Mouse (Mus musculus): ENCODE data around the gene Celsr2. TPM values are rescaled to one million over a fixed set of nuclear protein-coding genes. Genes with fewer than 3 reads are reported as not detected.
A peak's percentile ranks its signal among the peaks of the same experiment; 100 is the strongest.

Gene Celsr2
- polyA plus RNA-seq, 1 experiment = 4.0 TPM

DNA sequence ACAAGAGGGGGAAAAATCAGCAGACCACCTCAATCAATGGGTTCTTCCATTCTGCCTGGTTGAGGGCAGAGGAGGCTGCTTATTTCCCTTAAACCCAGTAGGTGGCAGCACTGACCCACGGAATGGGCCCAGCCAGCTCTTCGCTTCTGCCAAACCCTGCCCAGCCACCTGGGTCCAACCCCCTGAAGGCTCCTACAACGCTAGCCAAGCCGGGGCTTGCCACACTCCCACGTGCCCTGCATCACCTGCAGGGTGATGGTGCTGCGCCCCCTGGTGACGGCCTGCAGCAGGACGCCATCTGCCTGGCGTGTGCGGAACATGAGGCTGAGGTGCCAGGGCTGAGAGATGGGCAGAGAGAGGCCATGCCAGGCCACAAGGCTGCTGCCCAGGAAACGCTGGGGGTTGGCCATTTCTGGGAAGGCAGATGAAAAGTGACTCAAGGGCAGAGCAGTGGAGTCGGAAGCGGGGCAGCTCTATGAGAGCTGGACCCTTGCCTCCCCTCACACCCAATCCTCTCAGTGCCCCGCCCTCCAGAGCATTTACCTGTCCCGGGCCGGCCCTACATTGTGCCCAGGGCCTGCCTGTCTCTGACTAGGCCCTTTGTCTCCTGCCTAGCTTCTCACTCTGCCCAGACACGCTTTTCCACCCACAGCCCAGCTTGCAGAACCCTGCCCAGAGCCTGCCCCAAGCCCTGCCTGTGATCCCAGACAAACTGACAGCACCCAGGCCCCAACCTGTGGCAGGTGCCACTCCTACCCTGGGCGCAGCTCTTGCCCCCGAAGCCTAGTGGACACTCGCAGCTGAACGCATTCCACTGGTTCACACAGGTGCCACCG is 13.4 kb downstream of the Celsr2 start:
- H3K4me3 ChIP-seq (ENCODE audit: insufficient read depth, low read depth, low read length) = no peak overlapping the region
- no peak overlapping the region for H3K27ac ChIP-seq (replicated peaks; ENCODE audit: low read depth, low read length)
- H3K4me1 ChIP-seq (ENCODE audit: control insufficient read depth, insufficient read depth, insufficient read length, low read length) = no peaks in the 10 kb centered on the region

DNA sequence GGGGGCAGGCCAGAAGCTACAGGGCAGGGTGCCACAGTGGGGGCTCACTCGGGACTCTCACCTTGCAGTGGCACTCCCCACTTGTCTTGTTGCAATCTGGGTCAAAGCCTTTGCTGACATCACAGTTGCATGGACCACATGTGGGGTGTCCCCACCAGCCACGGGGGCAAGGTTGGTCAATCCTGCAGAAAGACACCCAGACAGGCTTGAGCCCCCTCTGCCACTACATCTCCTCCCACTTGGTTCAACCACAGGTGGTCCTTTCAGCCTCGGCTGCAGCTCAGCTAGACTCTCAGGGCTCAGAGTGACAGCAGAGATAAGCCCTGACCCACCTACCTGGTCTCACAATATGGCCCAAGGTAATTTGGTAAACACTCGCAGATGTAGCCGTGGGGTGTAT is 14.9 kb downstream of the Celsr2 start:
- no peak overlapping the region for H3K27ac ChIP-seq (replicated peaks; ENCODE audit: low read depth, low read length)
- no peak overlapping the region for H3K4me3 ChIP-seq (ENCODE audit: insufficient read depth, low read depth, low read length)
- H3K4me1 ChIP-seq (ENCODE audit: control insufficient read depth, insufficient read depth, insufficient read length, low read length) = no peaks in the 10 kb centered on the region

DNA sequence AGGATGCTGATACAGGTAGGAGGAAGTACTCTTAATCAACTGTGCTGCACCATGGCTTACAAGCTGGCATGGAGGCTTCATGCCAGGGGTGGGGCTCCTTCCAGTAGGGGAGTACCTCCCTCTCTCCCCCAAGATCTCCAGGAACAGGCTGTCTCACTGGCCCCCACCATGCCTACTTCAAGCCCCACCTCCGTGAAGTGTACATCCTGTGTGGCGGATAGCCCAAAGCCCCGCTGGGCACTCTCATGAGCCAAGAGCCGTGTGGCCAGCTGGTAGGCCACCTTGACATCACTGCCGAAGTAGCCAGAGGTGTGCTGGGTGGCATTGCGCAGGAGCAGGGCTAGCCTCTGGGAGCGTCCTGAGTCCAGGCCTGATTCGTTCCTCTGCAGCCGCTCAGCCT is 17.1 kb downstream of the Celsr2 start:
- no peak overlapping the region for H3K27ac ChIP-seq (replicated peaks; ENCODE audit: low read depth, low read length)

DNA sequence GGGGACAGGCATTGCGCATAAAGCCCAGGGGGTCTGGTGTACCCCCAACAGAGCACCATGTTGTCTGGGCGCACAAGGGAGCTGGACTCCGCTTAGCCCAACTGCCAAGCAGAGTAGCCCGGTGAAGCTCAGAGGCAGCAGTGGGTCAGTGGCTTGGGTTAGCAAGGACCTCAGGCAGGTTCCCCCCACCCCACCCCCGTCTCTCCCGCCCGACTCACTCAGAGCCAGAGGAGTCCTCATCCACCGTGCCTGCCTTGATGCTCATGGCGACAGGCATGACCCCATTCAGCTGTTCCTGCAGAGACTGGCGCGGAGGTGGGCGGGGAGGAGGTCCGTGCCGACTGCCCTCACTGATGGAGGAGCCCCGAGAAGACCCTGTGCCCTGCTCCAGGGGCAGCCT is 22.6 kb downstream of the Celsr2 start:
- no peak overlapping the region for H3K27ac ChIP-seq (replicated peaks; ENCODE audit: low read depth, low read length)
- no peaks in the 10 kb centered on the region for H3K4me1 ChIP-seq (ENCODE audit: control insufficient read depth, insufficient read depth, insufficient read length, low read length)
- no peak overlapping the region for H3K4me3 ChIP-seq (ENCODE audit: insufficient read depth, low read depth, low read length)

More for the DNA sequence above, 17.1 kb downstream of the Celsr2 start:
- no peak overlapping the region for H3K4me3 ChIP-seq (ENCODE audit: insufficient read depth, low read depth, low read length)
- no peaks in the 10 kb centered on the region for H3K4me1 ChIP-seq (ENCODE audit: control insufficient read depth, insufficient read depth, insufficient read length, low read length)

DNA sequence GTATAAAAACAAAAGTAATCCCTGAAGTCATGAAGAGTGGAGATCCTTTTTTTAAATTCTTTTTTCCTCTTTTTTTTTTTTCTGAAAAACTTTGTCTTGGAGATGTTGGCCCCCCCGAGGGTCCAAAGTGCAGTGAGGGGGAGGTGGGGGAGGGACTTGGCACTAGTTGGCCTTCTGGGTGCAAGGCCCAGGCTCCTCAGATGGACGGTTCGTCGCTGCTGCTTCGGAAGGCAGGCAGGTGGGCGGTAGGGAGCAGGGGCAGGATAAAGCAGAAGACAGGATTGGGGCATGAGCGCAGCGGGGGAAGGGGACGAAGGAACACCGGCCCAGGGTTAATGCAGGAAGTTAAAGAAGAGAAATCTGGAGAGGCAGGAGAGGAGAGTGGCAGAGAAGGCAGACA is 23.1 kb downstream of the Celsr2 start:
- Histone ChIP-seq H3K27ac (replicated peaks; ENCODE audit: low read depth, low read length) (no peak overlapping the region), H3K4me3 (ENCODE audit: insufficient read depth, low read depth, low read length) (no peak overlapping the region), H3K4me1 (ENCODE audit: control insufficient read depth, insufficient read depth, insufficient read length, low read length) (no peaks in the 10 kb centered on the region)

DNA sequence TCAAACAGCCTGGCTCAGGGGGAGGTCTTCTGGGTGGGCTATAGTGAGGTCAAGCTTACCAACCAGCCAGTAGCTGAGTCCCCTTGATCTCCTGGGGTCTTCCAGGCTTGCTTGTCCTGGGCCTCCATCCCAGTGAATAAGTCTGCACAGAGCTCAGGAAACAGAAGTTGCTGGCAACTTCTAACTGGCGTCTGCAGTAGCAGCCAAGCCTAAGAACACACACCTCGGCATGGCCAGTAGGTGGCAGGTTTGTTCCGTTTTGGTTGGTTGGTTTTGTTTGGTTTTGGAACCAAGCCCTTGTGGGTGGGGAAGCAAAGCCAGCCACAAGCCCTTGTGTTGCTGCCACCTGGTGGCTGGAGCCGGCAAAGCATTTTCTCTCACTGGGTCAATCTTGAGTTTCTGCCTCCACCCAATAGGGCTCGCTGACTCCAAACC is 26.2 kb downstream of the Celsr2 start:
- Histone ChIP-seq H3K27ac (replicated peaks; ENCODE audit: low read depth, low read length) (no peak overlapping the region), H3K4me3 (ENCODE audit: insufficient read depth, low read depth, low read length) (no peak overlapping the region), H3K4me1 (ENCODE audit: control insufficient read depth, insufficient read depth, insufficient read length, low read length) (no peaks in the 10 kb centered on the region)

DNA sequence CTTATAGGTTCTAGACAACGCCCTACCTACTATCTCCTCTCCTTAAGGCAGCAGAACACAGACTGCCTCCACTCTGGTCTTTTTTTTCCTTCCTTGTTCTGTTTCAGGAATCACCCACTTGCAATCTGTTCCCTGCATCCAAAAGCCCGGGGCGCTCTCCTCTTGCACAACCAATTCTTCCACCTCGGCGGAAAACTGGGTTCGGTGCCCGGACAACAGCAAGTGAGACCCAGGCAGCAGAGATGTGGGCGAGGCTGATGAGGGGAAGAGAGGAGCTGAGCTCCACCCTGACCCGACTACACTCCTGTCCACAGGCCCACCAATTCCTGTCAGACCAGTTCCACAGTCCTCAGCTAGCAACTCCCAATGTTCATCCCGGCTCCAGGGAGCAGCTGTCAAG is 29.2 kb downstream of the Celsr2 start:
- no peak overlapping the region for H3K27ac ChIP-seq (replicated peaks; ENCODE audit: low read depth, low read length)
- 0 out of 2 replicates have a peak, but pooled peaks cover 2% of the 10 kb centered on the region for H3K4me1 ChIP-seq (ENCODE audit: control insufficient read depth, insufficient read depth, insufficient read length, low read length)
- H3K4me3 ChIP-seq (ENCODE audit: insufficient read depth, low read depth, low read length) = no peak overlapping the region

DNA sequence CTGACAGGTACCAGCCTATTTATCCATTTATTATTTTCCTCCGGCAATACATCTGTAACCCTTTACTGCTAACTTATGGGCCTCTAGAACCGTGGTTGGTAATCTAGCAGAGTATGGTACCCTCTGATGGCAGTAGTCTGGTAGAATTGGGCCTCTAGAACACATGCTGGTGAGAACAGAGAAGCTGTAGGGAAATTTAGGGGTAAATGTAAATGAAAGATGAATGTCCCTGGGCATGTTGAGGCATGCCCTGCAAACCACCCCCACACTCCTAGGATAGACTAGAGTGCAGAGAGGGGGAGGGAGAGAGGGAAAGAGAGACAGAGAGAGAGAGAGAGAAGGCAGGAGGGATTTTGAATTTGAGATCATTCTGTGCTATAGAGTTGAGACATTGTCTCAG is 30.9 kb downstream of the Celsr2 start:
- 0 out of 2 replicates have a peak, but pooled peaks cover 2% of the 10 kb centered on the region for H3K4me1 ChIP-seq (ENCODE audit: control insufficient read depth, insufficient read depth, insufficient read length, low read length)
- H3K27ac ChIP-seq (replicated peaks; ENCODE audit: low read depth, low read length) = no peak overlapping the region
- H3K4me3 ChIP-seq (ENCODE audit: insufficient read depth, low read depth, low read length) = no peak overlapping the region

DNA sequence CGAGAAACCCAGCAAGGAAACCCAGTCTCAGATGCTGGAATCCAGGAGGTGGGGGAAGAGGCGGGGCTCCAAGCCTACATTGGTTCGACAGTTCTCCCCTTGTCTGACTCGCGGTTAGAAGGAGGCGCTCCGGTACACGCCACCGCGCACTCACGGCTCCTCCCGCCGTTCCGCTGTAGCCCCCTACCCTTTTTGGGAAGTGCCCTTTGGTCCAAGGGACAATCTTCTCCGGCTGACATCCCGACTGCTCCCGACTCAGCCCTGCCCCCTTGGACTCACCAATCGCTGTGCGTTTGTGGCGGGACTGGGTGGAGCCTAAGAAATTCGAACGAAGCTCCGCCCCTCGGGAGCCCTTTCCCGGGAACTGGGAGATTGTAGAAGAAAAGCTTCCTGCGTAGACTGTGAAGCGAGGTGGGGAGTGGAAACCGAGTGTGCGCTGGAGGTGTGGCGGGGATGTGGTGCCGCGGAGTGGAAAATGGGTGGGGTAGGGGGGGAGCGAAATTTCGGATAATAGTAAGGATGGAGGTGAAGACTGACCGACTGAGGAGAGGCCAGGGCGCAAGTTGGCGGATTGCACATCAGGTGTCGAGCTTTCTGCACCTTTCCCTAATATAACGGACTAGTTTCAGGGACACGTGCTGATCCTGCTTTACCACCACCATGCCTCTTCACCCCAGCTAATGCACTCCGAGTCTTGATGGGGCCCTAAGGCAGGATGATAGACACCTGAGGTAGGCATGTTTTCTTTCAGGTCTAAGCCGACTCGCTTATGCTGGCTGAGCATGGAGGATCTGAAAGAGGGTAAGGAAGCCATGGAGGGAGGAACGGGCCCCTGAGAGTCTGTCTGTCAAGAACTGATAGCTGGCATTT is 31.6 kb downstream of the Celsr2 start, which contains the start of gene Psrc1:
Psrc1 (plus strand) TSS at position 355 of the 870 bp plus-strand sequence.
- H3K27ac ChIP-seq (replicated peaks; ENCODE audit: low read depth, low read length) = no peak within 1 kb of the TSS
- 0 out of 2 replicates have a peak, but pooled peaks cover 2% of the 10 kb centered on the region for H3K4me1 ChIP-seq (ENCODE audit: control insufficient read depth, insufficient read depth, insufficient read length, low read length)

DNA sequence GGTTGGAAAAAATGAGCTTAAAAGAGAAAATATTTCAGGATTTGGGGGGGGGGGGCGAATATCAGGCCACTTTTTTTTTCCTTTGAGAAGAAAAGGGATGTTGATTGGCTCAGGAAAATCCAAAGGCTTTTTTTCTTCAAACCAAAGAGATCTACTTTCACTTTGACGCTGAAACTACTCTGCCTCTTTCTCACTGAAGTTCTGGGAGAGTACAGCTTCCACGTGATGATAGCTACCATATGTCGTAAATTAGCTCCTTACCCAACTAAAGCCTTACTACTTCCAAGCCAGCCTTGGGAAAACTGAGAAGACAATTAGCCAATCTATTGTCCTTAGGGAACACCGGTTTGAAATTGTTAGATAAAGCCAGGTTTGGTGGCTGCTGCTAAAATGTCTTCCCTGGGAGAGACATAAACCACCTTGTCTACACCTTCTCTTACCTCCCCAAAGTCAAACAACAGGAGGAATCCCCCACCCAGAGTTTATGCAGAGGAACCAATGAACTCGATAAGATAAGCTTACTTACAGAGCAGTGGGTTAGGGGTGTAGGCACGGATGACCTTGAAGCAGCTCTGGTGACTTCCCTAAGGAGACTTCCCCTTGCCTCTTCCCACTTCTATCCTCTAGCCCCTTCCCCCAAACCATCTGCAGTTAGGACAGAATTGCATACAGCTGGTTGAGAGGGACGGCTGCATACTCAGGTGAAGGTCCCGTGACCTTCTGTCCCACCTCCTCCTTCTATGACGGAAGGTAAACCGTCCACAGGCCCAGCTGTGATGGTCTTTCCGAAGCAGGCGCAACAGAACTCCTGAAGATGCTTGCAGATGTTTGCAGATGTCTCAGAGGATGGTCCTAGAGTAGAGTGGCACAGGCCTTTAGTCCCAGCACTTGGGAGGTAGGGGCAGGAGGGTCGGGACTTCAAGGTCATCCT is 33.1 kb downstream of the Celsr2 start:
- Histone ChIP-seq H3K4me3 (ENCODE audit: insufficient read depth, low read depth, low read length) (0 out of 2 replicates have a peak overlapping the region, but pooled peaks have one; percentile 2), H3K27ac (replicated peaks; ENCODE audit: low read depth, low read length) (no peak overlapping the region), H3K4me1 (ENCODE audit: control insufficient read depth, insufficient read depth, insufficient read length, low read length) (0 out of 2 replicates have a peak, but pooled peaks cover 2% of the 10 kb centered on the region)

More for the DNA sequence above, 31.6 kb downstream of the Celsr2 start, which contains the start of gene Psrc1:
- H3K4me3 ChIP-seq (ENCODE audit: insufficient read depth, low read depth, low read length) = peak within 1 kb of the TSS; percentile 87

DNA sequence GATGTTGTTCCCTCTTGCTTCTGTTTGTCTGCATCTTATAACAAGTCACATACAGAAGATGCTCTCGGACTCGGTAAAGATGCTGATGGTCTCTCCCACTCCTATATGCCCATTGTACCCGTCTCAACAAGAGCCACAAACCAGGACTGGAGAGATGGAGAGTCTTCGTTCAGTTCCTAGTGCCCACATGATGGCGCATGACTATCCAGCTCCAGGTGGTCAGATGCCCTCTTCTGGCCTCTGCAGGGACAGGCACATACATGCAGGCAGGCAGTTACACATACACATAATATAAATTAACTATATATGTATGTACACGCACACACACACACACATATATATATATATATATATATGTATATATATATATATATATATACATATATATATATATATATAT is 34.7 kb downstream of the Celsr2 start:
- no peak overlapping the region for H3K27ac ChIP-seq (replicated peaks; ENCODE audit: low read depth, low read length)
- no peak overlapping the region for H3K4me3 ChIP-seq (ENCODE audit: insufficient read depth, low read depth, low read length)
- H3K4me1 ChIP-seq (ENCODE audit: control insufficient read depth, insufficient read depth, insufficient read length, low read length) = 0 out of 2 replicates have a peak, but pooled peaks cover 2% of the 10 kb centered on the region

DNA sequence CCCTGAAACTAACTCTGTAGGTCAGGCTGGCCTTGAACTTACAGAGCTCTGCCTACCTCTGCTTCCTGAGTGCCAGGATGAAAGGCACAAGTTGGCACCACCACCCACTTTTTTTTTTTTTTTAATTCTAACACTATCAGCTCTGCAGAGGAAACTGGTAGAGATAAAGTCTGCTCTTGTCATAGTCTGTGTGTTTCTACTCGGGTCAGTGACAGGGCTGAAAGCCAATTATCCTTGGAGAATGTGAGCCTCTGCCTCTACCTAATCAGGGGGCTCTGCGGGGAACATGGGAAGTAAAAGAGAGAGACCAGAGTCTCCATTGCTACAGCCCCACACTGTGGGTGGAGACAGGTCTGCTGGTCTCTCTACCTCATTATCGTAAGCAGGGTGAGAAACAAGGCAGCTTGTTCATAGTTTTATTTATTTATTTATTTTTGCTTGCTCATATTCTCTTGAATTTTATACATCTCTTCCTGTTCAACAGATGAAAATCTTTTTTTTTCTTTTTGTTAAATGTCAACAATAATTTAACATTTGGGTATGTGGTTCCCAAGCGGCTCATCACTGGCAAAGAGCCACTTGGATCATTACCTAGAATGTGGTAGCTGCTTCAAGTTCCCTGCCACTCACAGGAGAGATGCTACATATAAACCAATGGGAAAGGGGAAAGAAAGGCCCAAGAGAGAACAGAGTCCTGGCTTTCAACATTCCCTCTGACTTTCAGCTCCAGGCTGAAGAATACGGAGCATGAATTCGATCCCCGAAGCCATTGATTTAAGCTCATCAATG is 36.3 kb downstream of the Celsr2 start:
- Histone ChIP-seq H3K4me1 (ENCODE audit: control insufficient read depth, insufficient read depth, insufficient read length, low read length) (0 out of 2 replicates have a peak, but pooled peaks cover 2% of the 10 kb centered on the region), H3K27ac (replicated peaks; ENCODE audit: low read depth, low read length) (no peak overlapping the region), H3K4me3 (ENCODE audit: insufficient read depth, low read depth, low read length) (no peak overlapping the region)

DNA sequence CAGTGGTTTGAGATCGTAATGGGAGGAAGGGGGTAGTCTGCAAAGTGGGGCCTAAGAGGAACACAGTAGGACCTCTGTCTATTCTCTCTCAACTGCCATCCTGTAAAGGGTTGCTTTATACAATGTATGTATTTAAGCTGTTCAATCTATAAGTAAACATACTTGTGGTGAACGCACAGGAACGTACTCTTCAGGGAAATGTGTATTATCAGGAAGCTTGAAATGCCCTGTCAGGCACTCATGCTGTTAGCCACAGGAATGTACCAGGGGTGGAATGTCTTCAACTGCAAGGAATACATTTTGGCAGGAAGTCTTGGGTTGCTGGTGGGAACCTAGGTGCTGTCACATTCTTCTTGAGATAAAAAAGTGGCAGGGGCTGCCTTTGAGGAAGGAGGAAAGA is 42.7 kb downstream of the Celsr2 start:
- Histone ChIP-seq H3K4me3 (ENCODE audit: insufficient read depth, low read depth, low read length) (no peak overlapping the region), H3K4me1 (ENCODE audit: control insufficient read depth, insufficient read depth, insufficient read length, low read length) (no peaks in the 10 kb centered on the region), H3K27ac (replicated peaks; ENCODE audit: low read depth, low read length) (no peak overlapping the region)

DNA sequence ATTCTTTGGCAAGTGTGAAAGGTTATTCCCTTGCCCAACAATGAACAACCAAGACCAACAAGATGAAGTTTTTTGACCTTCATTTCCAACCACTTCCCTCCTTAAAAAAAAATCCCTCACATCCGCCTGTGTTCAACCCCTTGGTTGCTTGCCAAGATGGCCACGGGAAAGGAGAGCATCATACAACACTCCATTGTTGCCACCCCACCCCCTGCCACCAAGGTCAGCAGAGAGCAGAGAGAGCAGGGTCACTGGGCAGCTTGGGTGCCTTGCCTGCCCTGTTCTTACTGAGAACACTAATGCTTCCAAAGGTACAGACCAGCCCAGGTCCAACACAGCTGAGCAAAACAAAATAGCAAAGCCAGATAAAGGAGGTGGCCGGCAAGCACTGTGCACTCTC is 43.1 kb downstream of the Celsr2 start:
- H3K4me3 ChIP-seq (ENCODE audit: insufficient read depth, low read depth, low read length) = no peak overlapping the region
- H3K4me1 ChIP-seq (ENCODE audit: control insufficient read depth, insufficient read depth, insufficient read length, low read length) = no peaks in the 10 kb centered on the region
- H3K27ac ChIP-seq (replicated peaks; ENCODE audit: low read depth, low read length) = no peak overlapping the region

Data from brown adipose tissue, adult 24 weeks (tissue).